Mouse (Mus musculus) neutrophil, adult 83 days (primary cell): ENCODE data around the gene Tmem108. TPM values are rescaled to one million over a fixed set of nuclear protein-coding genes. Genes with fewer than 3 reads are reported as not detected.

Experiments
- total RNA-seq, 2 experiments: library from RNA; stranded (reverse); gene quantifications; one replicate each; pipeline ENCODE4 v1.2.4; 2023

The Tmem108 gene
- under 1 TPM; 0.24 to 0.29 TPM for total RNA-seq

DNA sequence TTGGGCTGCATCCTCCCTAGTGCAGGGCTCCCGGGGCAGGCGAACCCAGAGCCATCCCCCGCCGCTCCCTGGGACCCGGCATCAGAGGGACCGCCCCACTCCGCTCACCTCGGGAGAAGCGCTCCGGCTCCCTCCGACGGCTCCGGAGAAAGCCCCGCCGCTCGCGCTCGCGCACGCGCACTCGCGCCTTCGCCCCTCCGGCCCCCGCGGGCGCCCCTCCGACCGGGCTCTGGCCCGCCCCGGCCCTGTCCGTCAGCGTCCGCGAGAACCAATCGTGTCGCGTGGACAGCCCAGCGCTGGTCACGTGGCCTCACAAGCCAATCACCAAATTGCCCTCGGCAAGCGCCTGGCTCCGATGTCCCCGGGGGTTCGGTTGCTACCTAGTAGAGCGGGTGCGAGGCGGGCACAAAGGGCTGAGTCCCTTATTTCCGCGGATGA lies at the start of gene Tmem108:
Tmem108 (minus strand) TSS at position 191 of the 438 bp plus-strand sequence.

DNA sequence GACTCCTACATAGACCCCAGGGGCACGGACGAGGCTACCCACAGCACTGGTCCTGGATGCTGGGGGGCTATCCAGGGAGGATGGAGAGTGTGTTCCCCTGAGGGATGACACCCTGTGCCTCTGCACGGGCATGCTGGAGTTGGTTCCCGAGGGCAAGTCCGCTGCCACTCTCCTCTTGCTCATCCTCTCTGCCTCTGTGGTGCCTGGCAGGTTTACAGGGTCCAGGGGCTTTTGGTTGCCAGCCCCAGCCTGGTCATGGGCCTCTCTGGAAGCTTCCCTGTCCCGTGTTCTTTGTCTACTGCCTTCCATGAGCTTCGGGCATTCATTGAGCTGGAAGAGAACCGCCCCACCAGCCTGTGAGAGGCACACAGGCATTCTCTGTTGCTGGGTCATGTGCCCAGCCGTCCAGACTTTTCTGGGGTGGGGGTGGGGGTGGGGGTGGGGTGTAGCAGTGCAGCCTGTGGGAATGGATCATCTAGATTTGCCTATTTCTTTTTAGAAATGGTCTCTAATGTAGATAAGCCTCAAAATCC lies 281.5 kb downstream of the Tmem108 start, which contains the start of gene Bfsp2:
Bfsp2 (minus strand) TSS at position 377 of the 533 bp plus-strand sequence.

Other genes starting within 250 kb of the Tmem108 start
- gene Nphp3, start 240.7 kb upstream of the Tmem108 start, total RNA-seq, result 1 to 10 TPM; 2.0 to 2.4 TPM